Mouse (Mus musculus): ENCODE data around the gene Eif3j1.
"Not testable (repeated sequence)": the region's sequence is repeated elsewhere in the genome, so short reads cannot be mapped to it uniquely, and the experiment has no call there.

Gene Eif3j1

GRCm38 (mm10) chr2:122027862-122028755, at the start of gene Eif3j1:
Eif3j1 (plus strand) TSS chr2:122028546.
- DNase-seq, result peak; percentile 89

GRCm38 (mm10) chr2:121995738-121996137, 32.6 kb upstream of the Eif3j1 start:
- no peak for DNase-seq

GRCm38 (mm10) chr2:122008832-122009231, 19.5 kb upstream of the Eif3j1 start:
- no peak for DNase-seq

GRCm38 (mm10) chr2:122011441-122011840, 16.9 kb upstream of the Eif3j1 start:
- no peak for DNase-seq

GRCm38 (mm10) chr2:122018705-122019104, 9.6 kb upstream of the Eif3j1 start:
- no peak for DNase-seq

GRCm38 (mm10) chr2:122022284-122022683, 6.1 kb upstream of the Eif3j1 start:
- DNase-seq, result no peak

- peak; percentile 11 for DNase-seq
Measured at GRCm38 (mm10) chr2:122027091-122027490, 1.3 kb upstream of the Eif3j1 start.

- DNase-seq, result no peak
Measured at GRCm38 (mm10) chr2:122028756-122029700, 682 bp downstream of the Eif3j1 start.

GRCm38 (mm10) chr2:122031970-122032369, 3.6 kb downstream of the Eif3j1 start:
- no peak for DNase-seq

- DNase-seq, result no peak
Measured at GRCm38 (mm10) chr2:122036064-122036463, 7.7 kb downstream of the Eif3j1 start.

GRCm38 (mm10) chr2:122043926-122044325, 15.6 kb downstream of the Eif3j1 start:
- DNase-seq, result no peak

GRCm38 (mm10) chr2:122059365-122060115, 31.2 kb downstream of the Eif3j1 start:
- no peak for DNase-seq

GRCm38 (mm10) chr2:122065200-122065969, 37.0 kb downstream of the Eif3j1 start:
- DNase-seq, result no peak

- DNase-seq, result no peak
Measured at GRCm38 (mm10) chr2:122066241-122066640, 37.9 kb downstream of the Eif3j1 start.

- DNase-seq, result no peak
Measured at GRCm38 (mm10) chr2:122069144-122069912, 41.0 kb downstream of the Eif3j1 start.

- no peak for DNase-seq
Measured at GRCm38 (mm10) chr2:122069922-122070321, 41.6 kb downstream of the Eif3j1 start.

- peak; percentile 23 for DNase-seq
Measured at GRCm38 (mm10) chr2:122081728-122082456, 53.5 kb downstream of the Eif3j1 start.

GRCm38 (mm10) chr2:122086446-122086845, 58.1 kb downstream of the Eif3j1 start:
- no peak for DNase-seq

- no peak for DNase-seq
Measured at GRCm38 (mm10) chr2:122093844-122094243, 65.5 kb downstream of the Eif3j1 start.

GRCm38 (mm10) chr2:122097686-122098085, 69.3 kb downstream of the Eif3j1 start:
- not testable (repeated sequence) for DNase-seq

Measured in kidney, adult 11 months (tissue).